Mouse (Mus musculus): ENCODE measurements at regions not wholly inside any gene's neighbourhood (a gene's known extent, or its start where the extent isn't known, plus 50 kb on each side); places are given as distances from the start of the nearest gene placed in this dataset.

DNA sequence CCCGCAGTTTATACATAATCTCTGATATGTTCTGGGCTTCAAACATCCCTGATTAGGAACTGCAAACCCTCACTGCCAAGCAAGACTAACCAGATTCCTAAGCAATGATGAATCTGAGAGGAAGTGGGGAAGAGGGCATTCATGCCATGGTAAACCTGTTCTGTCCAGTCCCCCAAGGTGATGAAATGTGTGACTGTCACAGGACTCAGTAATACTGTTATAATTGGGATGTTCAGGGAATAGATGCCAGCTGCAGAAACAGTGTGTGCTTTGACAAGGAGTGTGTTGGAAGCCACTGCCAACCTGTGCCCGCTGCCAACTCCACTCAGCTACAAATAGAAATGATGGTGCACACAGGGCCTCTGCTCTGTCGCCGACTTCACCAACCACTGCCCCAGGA, 466.0 kb downstream of the Efna5 start:
- no peak for DNase-seq (ENCODE audit: low spot score)

DNA sequence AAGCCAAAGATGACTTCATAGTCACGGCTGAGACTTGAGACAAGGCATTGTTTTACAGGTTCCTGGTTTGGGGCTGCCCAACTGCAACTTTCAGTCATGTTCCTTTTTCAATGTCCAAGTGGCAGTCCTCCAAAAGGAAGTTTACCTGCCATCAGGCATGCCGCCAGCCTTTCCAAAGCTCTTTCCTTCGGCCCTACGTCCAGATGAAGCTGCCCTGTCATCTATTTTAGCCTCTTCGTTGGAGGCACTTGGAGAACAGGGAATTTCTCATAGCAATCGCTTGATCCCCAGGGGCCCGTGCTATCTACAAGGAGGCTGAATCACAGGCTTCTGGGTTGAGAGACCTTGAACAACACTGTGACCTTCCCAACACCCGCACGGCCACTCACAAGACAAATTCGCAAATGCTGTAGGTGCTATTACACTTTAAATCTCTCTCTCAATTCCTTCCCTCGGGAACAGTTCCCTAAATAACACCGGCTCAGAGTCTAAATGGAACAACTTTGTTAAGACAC, 468.4 kb downstream of the Efna5 start:
- DNase-seq (ENCODE audit: low spot score): peak; percentile 39

DNA sequence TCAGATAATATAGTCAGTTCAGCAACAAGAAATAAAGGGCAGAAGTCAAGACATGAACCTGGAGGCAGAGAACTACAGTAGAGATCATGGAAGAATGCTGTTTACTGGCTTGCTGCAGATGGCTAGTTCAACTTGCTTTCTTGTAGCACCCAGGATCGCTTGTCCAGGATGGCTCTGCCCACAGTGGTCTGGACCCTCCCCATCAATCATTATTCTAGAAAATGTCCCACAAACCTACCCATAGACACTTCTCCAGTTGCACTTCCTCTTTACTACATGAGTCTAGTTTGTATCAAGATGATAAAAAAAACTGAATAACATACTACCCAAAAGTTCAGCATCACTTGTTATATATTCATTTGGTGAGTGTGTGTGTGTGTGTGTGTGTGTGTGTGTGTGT, 477.4 kb downstream of the Efna5 start:
- no peak for DNase-seq (ENCODE audit: low spot score)

- DNase-seq (ENCODE audit: low spot score): no peak
Measured at GRCm38 (mm10) chr17:62393355-62394006, 487.6 kb downstream of the Efna5 start.

DNA sequence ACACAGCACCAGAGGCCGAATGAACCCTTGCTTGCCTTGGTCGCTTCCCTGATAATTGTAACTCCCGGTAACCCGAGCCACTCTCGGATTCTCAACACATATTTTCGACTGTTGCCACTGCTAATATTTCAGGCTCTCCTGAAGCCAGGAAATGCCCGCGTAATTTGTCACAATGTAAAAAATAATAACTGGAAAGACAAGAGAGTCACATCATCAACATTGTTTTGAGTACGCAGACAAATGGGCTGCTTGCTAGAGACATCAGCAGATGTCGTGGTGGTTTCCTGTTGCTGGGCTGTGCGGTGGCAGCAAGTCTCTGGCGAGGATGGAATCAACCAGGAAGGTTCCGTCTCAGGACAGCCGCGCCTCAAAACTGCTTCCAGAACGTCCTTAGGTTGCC, 497.1 kb downstream of the Efna5 start:
- no peak for DNase-seq (ENCODE audit: low spot score)

GRCm38 (mm10) chr17:62378868-62379417, 502.2 kb downstream of the Efna5 start:
- no peak for DNase-seq (ENCODE audit: low spot score)

- DNase-seq (ENCODE audit: low spot score): no peak
Measured at GRCm38 (mm10) chr17:62369100-62369499, 512.0 kb downstream of the Efna5 start.

DNA sequence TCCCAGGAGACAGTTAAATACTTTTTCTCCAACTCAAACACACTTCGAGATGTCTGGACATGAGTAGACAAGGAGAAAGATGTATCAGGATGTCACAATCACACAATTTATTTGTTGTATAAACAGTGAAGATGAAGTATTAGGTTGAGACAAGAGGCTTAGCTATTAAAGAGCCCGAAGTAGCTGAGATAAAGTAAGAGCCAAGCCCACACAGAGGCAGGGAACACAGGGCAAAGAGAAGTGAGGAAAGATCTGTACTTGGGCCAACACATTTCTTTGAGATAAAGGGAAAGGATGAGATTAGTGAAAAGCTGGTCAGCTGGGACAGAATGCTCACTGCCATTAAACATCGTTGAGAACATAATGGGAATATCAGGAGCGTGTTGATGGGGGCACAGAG, 513.2 kb downstream of the Efna5 start:
- no peak for DNase-seq (ENCODE audit: low spot score)

GRCm38 (mm10) chr17:62358323-62358722, 522.8 kb downstream of the Efna5 start:
- no peak for DNase-seq (ENCODE audit: low spot score)

- DNase-seq (ENCODE audit: low spot score): no peak
Measured at GRCm38 (mm10) chr17:62337890-62338557, 543.1 kb downstream of the Efna5 start.

- DNase-seq (ENCODE audit: low spot score): no peak
Measured at GRCm38 (mm10) chr17:62330226-62330625, 550.9 kb downstream of the Efna5 start.

- DNase-seq (ENCODE audit: low spot score): no peak
Measured at GRCm38 (mm10) chr17:62326844-62327243, 554.3 kb downstream of the Efna5 start.

- DNase-seq (ENCODE audit: low spot score): no peak
Measured at GRCm38 (mm10) chr17:62319033-62319432, 562.1 kb downstream of the Efna5 start.

DNA sequence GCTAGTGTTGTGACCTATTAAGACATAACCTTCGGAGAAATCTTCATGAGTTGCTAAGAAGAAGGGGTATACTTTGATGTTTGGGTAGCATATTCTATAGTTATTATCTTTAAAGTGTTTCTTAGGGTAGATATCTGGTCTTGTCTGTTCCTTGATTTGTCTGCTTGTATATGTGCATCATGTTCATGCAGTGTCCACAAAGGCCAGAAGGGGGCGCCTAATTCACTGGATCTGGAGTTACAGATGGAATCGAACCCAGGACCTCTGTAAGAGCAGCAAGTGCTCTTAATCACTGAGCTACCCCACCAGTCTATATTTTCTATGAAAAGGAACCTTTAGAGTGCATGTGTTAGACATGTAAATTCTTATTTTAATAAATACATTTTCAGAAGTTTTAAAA, 571.1 kb downstream of the Efna5 start:
- DNase-seq (ENCODE audit: low spot score): peak; percentile 40

DNA sequence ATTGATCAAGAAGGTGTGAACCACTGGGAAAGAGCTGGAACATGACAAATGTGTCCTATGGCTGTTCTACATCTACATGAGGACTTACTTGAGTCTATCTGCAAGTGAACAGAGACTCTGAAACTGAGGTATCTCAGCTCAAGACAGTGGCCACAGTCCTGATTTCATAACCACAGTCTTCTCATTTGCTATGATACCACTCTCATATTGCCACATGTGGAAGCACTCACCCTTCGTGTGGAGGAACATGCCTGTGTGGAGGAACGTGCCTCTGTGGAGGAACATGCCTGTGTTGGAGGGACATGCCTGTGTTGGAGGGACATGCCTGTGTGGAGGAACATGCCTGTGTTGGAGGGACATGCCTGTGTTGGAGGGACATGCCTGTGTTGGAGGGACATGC, 574.0 kb downstream of the Efna5 start:
- DNase-seq (ENCODE audit: low spot score): no peak

DNA sequence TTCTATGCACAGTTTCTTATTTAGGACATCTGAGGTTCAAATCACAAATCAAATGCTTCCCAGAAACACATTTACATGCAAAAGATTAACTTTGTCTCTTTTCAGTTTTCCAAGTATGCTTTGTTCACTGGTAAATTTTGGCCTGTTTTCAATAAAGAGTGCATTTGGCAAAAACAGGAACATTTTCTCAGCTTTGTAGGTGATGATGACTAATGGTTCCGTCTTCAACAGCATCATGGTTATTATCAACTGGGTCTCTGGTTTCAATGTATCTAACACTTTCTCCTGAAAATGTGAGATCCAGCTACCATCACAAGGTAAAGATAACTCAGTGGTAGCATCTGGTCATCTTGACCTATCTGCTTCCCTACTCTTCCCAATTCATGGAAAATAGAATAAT, 574.6 kb downstream of the Efna5 start:
- DNase-seq (ENCODE audit: low spot score): no peak

- DNase-seq (ENCODE audit: low spot score): no peak
Measured at GRCm38 (mm10) chr17:62305140-62305539, 576.0 kb downstream of the Efna5 start.

DNA sequence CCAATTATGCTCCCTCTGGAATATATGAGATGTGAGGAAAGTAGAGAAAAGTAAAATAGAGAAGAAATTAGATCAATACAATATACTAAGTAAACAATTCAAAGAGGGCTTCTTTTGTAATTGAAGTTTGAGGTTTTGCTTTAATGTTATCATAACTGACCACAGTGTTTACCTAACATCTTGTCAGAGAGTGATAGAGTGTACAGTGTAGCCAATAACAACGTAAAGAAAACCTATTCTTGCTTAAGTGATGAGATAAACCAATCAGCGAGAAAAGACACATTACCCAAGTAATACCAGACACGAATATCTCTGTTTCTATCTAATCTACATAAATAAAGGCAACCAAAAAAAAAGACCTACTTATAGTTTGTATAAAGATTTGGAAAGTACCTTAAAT, 577.0 kb downstream of the Efna5 start:
- DNase-seq (ENCODE audit: low spot score): no peak

DNA sequence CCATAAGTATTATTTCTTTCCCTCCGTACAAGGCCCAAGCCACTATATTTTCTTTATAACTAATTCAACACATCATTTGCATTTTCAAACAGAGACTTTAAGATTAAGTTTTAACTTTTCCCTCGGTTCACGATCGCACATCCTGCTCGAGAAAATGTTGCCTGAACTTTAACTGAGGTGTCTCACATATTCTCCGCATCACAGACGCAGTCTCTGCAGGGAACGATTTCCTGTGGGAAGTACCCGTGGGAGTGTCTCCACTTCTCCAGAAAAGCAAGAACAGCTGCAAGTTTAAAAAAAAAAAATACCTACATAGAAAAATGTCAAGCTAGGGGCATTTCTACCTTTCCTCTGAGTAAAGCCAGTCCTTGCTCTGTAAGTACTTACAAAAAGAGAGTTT, 581.2 kb downstream of the Efna5 start:
- DNase-seq (ENCODE audit: low spot score): no peak

GRCm38 (mm10) chr17:62297393-62298060, 583.6 kb downstream of the Efna5 start:
- DNase-seq (ENCODE audit: low spot score): no peak

DNA sequence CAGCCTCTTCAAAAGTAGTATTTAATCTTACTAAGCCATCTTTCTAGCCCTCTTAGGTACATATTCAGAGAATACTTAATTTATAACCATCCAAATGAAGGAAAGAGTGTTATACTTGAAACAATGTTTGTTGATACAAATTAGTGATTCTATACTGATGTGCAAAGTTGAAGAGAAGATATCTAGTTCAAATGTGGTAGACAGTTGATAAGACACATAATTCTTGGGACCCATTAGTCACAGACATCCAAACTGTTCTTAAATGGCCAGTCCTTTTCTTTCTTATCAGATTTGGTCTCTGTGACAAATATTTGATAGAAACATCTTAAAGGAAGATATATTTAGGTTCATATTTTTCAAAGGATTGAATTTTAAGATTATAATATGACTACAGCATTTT, 585.7 kb downstream of the Efna5 start:
- DNase-seq (ENCODE audit: low spot score): no peak

DNA sequence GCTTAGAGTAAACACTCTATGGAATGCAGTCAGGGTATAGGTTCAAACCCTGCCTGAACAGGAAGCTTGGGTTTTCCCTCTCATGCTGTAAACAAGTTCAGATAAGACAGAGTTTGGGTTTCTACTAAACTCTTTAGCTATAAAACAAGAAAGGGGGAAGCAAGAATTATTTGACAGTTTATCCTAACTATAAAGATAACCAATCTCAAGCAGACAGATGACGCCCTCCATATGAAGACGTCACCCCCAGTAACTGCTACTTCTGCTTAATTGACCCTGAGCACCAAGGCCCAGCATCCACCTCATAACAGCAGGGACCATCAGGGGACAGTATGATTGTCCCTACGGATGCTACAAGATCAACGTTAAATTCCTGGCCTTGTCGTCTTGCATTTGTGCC, 588.4 kb downstream of the Efna5 start:
- no peak for DNase-seq (ENCODE audit: low spot score)

DNA sequence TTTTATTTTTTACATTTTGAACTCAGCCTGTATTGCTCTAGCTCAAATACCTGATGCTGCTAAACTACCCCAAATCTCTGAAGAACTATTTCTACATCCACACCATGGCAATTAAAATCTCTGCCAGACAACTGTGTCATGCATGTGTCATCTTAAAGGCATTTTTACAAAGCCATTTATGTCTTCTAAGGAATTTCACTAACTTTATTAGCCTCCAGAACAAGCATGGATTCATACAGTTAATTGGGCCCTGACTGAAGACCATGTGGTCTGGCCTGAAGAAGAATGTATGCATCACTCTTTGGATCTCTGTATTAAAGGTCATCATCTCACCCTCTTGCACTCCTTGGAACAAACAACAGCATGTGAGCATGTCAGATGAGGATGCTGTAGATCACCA, 593.5 kb downstream of the Efna5 start:
- no peak for DNase-seq (ENCODE audit: low spot score)
